Comparison of ENCODE assay signal across 20 mouse cellular contexts in genomic region chr17:32110980-32111780, GRCm38 (mm10). TPM values are rescaled to one million over a fixed set of nuclear protein-coding genes. Genes with fewer than 3 reads are reported as not detected.
DNase-seq lines count a peak whose midpoint lies in the region; ATAC-seq lines count a peak whose summit lies in the region.
"Had no signal": no experiment of that assay in that cellular context is flagged by ENCODE, and none has a peak within 500 bp of the region (broad histone marks: within the 10 kb centered on the region; RNA-seq: fewer than 3 reads in every experiment).

No protein-coding gene starts in this region.

- no peak overlapping the region for H3K9ac ChIP-seq in heart, embryonic 12.5 days
- peak overlapping the region; percentile 30; the same call in 1 of the 2 replicates for H3K9ac ChIP-seq in liver, embryonic 16.5 days (ENCODE audit: low read depth, low read length)
- H3K9ac ChIP-seq: forebrain, postnatal 0 days; kidney, embryonic 15.5 days; neural tube, embryonic 15.5 days had no signal

- no peak overlapping the region for H3K4me2 ChIP-seq in heart, embryonic 12.5 days
- H3K4me2 ChIP-seq in liver, embryonic 16.5 days (ENCODE audit: low read depth, low read length) = no peak overlapping the region
- H3K4me2 ChIP-seq: kidney, embryonic 15.5 days; neural tube, embryonic 15.5 days had no signal

- peaks cover 26% of the 10 kb centered on the region for H3K27me3 ChIP-seq in heart, embryonic 10.5 days (ENCODE audit: insufficient read depth, poor library complexity, severe bottlenecking)
- peaks cover 12% of the 10 kb centered on the region for H3K27me3 ChIP-seq in heart, embryonic 12.5 days (replicated peaks)
- no peaks in the 10 kb centered on the region for H3K27me3 ChIP-seq in liver, embryonic 16.5 days (ENCODE audit: control insufficient read depth, insufficient read depth, low read depth, low read length)

- H3K27ac ChIP-seq in heart, embryonic 10.5 days = peak overlapping the region; percentile 45
- no peak overlapping the region for H3K27ac ChIP-seq in heart, embryonic 12.5 days (ENCODE audit: poor library complexity, severe bottlenecking)
- peak overlapping the region; percentile 62 for H3K27ac ChIP-seq in liver, embryonic 16.5 days (ENCODE audit: low read length)
- H3K27ac ChIP-seq: embryonic facial prominence, embryonic 10.5 days; gastrocnemius, adult 2 months; kidney, embryonic 15.5 days; midbrain, embryonic 10.5 days; neural tube, embryonic 15.5 days had no signal

- no peaks in the 10 kb centered on the region for H3K9me3 ChIP-seq in heart, embryonic 10.5 days
- H3K9me3 ChIP-seq in heart, embryonic 12.5 days (replicated peaks) = no peaks in the 10 kb centered on the region
- H3K9me3 ChIP-seq in liver, embryonic 16.5 days (replicated peaks; ENCODE audit: control insufficient read depth, low read length) = no peaks in the 10 kb centered on the region
- H3K9me3 ChIP-seq: embryonic facial prominence, embryonic 10.5 days; kidney, embryonic 15.5 days; midbrain, embryonic 10.5 days; neural tube, embryonic 15.5 days had no signal

- H3K4me3 ChIP-seq in heart, embryonic 10.5 days = no peak overlapping the region
- H3K4me3 ChIP-seq in heart, embryonic 12.5 days = no peak overlapping the region
- no peak overlapping the region for H3K4me3 ChIP-seq in liver, embryonic 16.5 days (ENCODE audit: low read depth, low read length)
- H3K4me3 ChIP-seq: embryonic facial prominence, embryonic 10.5 days; gastrocnemius, adult 2 months; kidney, embryonic 15.5 days; midbrain, embryonic 10.5 days; neural tube, embryonic 15.5 days had no signal

- no peaks in the 10 kb centered on the region for H3K36me3 ChIP-seq in heart, embryonic 10.5 days
- no peaks in the 10 kb centered on the region for H3K36me3 ChIP-seq in heart, embryonic 12.5 days
- H3K36me3 ChIP-seq in liver, embryonic 16.5 days (ENCODE audit: control insufficient read depth, insufficient read depth) = no peaks in the 10 kb centered on the region
- H3K36me3 ChIP-seq: embryonic facial prominence, embryonic 10.5 days; kidney, embryonic 15.5 days; midbrain, embryonic 10.5 days; neural tube, embryonic 15.5 days had no signal

- DNase-seq in heart, embryonic 10.5 days (ENCODE audit: low spot score) = no peak
- peak; percentile 53 for DNase-seq in kidney, adult 9 months
- no peak for DNase-seq in kidney, adult 11 months
- DNase-seq in layer of hippocampus, adult 8-10 months (ENCODE audit: low spot score in 2 of 2) = no peak
- no peak for DNase-seq in thymus, postnatal 36 days
- DNase-seq: cerebellum, adult 11 months; cerebellum, postnatal 25 days; forebrain, postnatal 0 days; gastrocnemius, adult 2 months; layer of hippocampus, postnatal 36 days; lung, postnatal 14 days; right cerebral cortex, postnatal 25 days; thymus, postnatal 4 days had no signal

- 81% methylated on average over 10 of the region's 10 CpGs for WGBS in heart, embryonic 10.5 days
- 77% methylated on average over 10 of the region's 10 CpGs for WGBS in heart, embryonic 12.5 days
- 48% methylated on average over 10 of the region's 10 CpGs for WGBS in liver, embryonic 16.5 days (ENCODE audit: insufficient replicate concordance)

- no peak for ATAC-seq in heart, embryonic 12.5 days (ENCODE audit: insufficient number of reproducible peaks, low FRiP score)
- peak; percentile 24; the same call in 1 of the 2 replicates for ATAC-seq in granulocyte monocyte progenitor cell, adult 5-6 weeks (replicated peaks; ENCODE audit: poor library complexity, severe bottlenecking)
- ATAC-seq in liver, embryonic 16.5 days (ENCODE audit: low read depth) = no peak
- ATAC-seq: forebrain, postnatal 0 days had no signal

- peaks cover 33% of the 10 kb centered on the region for H3K4me1 ChIP-seq in heart, embryonic 10.5 days
- peaks cover 29% of the 10 kb centered on the region for H3K4me1 ChIP-seq in heart, embryonic 12.5 days (replicated peaks)
- peaks cover 85% of the 10 kb centered on the region for H3K4me1 ChIP-seq in liver, embryonic 16.5 days (ENCODE audit: control insufficient read depth, low read depth, low read length)

RNA-seq across cellular contexts. Expression of gene Notch3, which starts 55.5 kb away (rescaled TPM):
- polyA plus RNA-seq in heart, embryonic 10.5 days (2016; fragmentation: Nextera tagmentation; extraction: Ambion mirVana) = 5.7 and 13.7 TPM in 2 replicates
- 8.0 and 10.6 TPM in 2 replicates for polyA plus RNA-seq in heart, embryonic 12.5 days (2016; fragmentation: Nextera tagmentation; extraction: Ambion mirVana)
- total RNA-seq in granulocyte monocyte progenitor cell, adult 5-6 weeks (2014; fragmentation: Nextera tagmentation) = not detected in 2 replicates
- not detected in 2 replicates for total RNA-seq in granulocyte monocyte progenitor cell, adult 5-6 weeks (2017)
- 0.42 and 0.73 TPM in 2 replicates for polyA plus RNA-seq in liver, embryonic 16.5 days (2015; fragmentation: Nextera tagmentation; extraction: Ambion mirVana)
- total RNA-seq in layer of hippocampus, adult 8-10 months (2022) = 10 to 100 TPM in 2 of 4 experiments, 1 to 10 TPM in 2; 7.0 to 13.4 (median 9.5) TPM
